ENCODE assay signal across 1 mouse cellular context in genomic region chr6:122873871-122874719, GRCm38 (mm10).
TF ChIP-seq lines count a peak whose summit lies in the region.

Gene Necap1 (plus strand): TSS chr6:122874474.

TF ChIP-seq in CH12.LX, 34 proteins besides CTCF, POLR2A, EP300 and RAD21 (continued from another document):
- TF ChIP-seq TBP (conservative IDR thresholded peaks at IDR 0.05; ENCODE audit: low read depth, low read length) (peak; percentile 80), E2F4 (IDR thresholded peaks at IDR 0.05; ENCODE audit: insufficient replicate concordance, low read depth, low read length) (no peak), JUN (IDR thresholded peaks at IDR 0.05; ENCODE audit: insufficient read depth, low read depth, low read length) (0 out of 2 replicates have a peak, but pooled peaks have one; percentile 16), MAFK (IDR thresholded peaks at IDR 0.05; ENCODE audit: insufficient replicate concordance, low read length) (no peak), USF1 (IDR thresholded peaks at IDR 0.05; ENCODE audit: low read depth, low read length) (no peak; the same call in 1 of the 2 replicates), UBTF (IDR thresholded peaks at IDR 0.05; ENCODE audit: low read depth, low read length) (no peak), CHD1 (IDR thresholded peaks at IDR 0.05; ENCODE audit: low read depth, low read length) (peak; percentile 40), NELFE (IDR thresholded peaks at IDR 0.05; ENCODE audit: low read depth, low read length) (peak; percentile 85), MYC (IDR thresholded peaks at IDR 0.05; ENCODE audit: low read depth, low read length) (peak; percentile 74; the same call in 1 of the 2 replicates), RCOR1 (conservative IDR thresholded peaks at IDR 0.05; ENCODE audit: low read depth, low read length) (0 out of 2 replicates have a peak, but pooled peaks have one; percentile 35), ZC3H11A (IDR thresholded peaks at IDR 0.05; ENCODE audit: low read depth, low read length) (peak; percentile 31), PAX5 (IDR thresholded peaks at IDR 0.05; ENCODE audit: low read length) (no peak), ETS1 (conservative IDR thresholded peaks at IDR 0.05; ENCODE audit: low read depth, low read length) (peak; percentile 55)
